Mouse (Mus musculus) effector memory CD4-positive, alpha-beta T cell, adult 7 months (primary cell): ENCODE results near the gene Cfap299. TPM values are rescaled to one million over a fixed set of nuclear protein-coding genes. Genes with fewer than 3 reads are reported as not detected.

Source experiments
- polyA plus RNA-seq: library from polyadenylated mRNA; unstranded; fragments of 100-300 nt; shearing (Covaris generic); gene quantifications from one replicate; pipeline ENCODE4 v1.2.1, GENCODE M21; 2017

Gene Cfap299
- not detected for polyA plus RNA-seq

GRCm38 (mm10) chr5:98328848-98329624 lies at the start of gene Cfap299:
Gene Cfap299 (plus strand): TSS chr5:98329304.

GRCm38 (mm10) chr5:98552395-98552794 lies 223.3 kb downstream of the Cfap299 start, which contains the start of gene Gm11111:
Gene Gm11111 (plus strand): TSS chr5:98552695.

Other genes with a start within 250 kb of the Cfap299 start
- gene Prdm8, start 162.1 kb upstream of the Cfap299 start, polyA plus RNA-seq = 0.23 TPM
- 0.66 TPM for gene Fgf5, start 75.1 kb upstream of the Cfap299 start, polyA plus RNA-seq
- not detected for gene Gm11111, start 223.4 kb downstream of the Cfap299 start, polyA plus RNA-seq